Mouse (Mus musculus) cortical plate, adult 2 months (tissue): ENCODE results near the gene Zfp786. TPM values are rescaled to one million over a fixed set of nuclear protein-coding genes. Genes with fewer than 3 reads are reported as not detected.
"Not testable (repeated sequence)": the region's sequence is repeated elsewhere in the genome, so short reads cannot be mapped to it uniquely, and the experiment has no call there.

Experiments
- H3K27ac ChIP-seq: fragments of 200-500 bp; 2 replicates; pipeline ENCODE4 v1.5.1; 2012; ENCODE audit warnings: low read length, control low read depth, inconsistent platforms; ENCODE audit not compliant: insufficient read depth
- H3K4me1 ChIP-seq: fragments of 200-500 bp; 2 replicates; pipeline ENCODE4 v1.6.1; 2011; ENCODE audit warnings: low read length; ENCODE audit not compliant: control insufficient read depth, insufficient read depth
- H3K4me3 ChIP-seq: fragments of 200-500 bp; 2 replicates; pipeline ENCODE4 v1.5.1; 2011; ENCODE audit warnings: mild to moderate bottlenecking, low read length, control low read depth; ENCODE audit not compliant: insufficient read depth
- CTCF ChIP-seq: fragments of 200-500 bp; IDR thresholded peaks from 2 replicates; pipeline ENCODE4 v1.5.1; 2011; ENCODE audit warnings: mild to moderate bottlenecking, control low read depth, low read length; ENCODE audit not compliant: insufficient read depth; ENCODE audit errors: extremely low read depth
- POLR2A ChIP-seq: fragments of 200-500 bp; IDR thresholded peaks from 2 replicates; pipeline ENCODE4 v1.6.1; 2011; ENCODE audit warnings: mild to moderate bottlenecking, low read length, control low read depth; ENCODE audit not compliant: insufficient read depth; ENCODE audit errors: extremely low read depth
- polyA plus RNA-seq: library from polyadenylated mRNA; depleted of rRNA; stranded (reverse); fragments of >200 nt; gene quantifications from 2 replicates; pipeline ENCODE4 v1.2.3, GENCODE M21; 2012; rRNA removed

The Zfp786 gene
- 2.0 and 2.3 TPM in 2 replicates for polyA plus RNA-seq

GRCm38 (mm10) chr6:47830104-47831078 is at the start of gene Zfp786:
TSS of gene Zfp786 (minus strand) at chr6:47830867.
- TF ChIP-seq CTCF, result peak; percentile 80
- 0 out of 2 replicates have a peak, but pooled peaks have one; percentile 7 for TF ChIP-seq POLR2A
- no peaks in the 10 kb centered on the region for H3K4me1 ChIP-seq
- H3K27ac ChIP-seq, result no peak within 1 kb of the TSS
- peak within 1 kb of the TSS; percentile 63 for H3K4me3 ChIP-seq

DNA sequence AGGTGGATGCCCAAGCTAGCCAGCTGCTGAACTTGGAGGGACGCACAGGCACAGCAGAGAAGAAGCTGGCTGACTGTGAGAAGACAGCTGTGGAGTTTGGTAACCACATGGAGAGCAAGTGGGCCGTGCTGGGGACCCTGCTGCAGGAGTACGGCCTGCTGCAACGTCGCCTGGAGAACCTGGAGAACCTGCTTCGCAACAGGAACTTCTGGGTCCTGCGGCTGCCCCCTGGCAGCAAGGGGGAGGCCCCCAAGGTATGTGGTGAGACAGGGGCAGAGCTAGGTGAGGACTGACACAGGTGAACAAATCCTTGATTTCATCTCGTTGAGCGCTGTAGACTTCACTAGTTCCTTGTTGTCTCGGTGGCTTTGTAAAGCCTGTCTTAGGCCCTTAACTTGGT is 49.5 kb upstream of the Zfp786 start:
- Histone ChIP-seq H3K4me1 (peaks cover 7% of the 10 kb centered on the region), H3K27ac (no peak overlapping the region), H3K4me3 (no peak overlapping the region)
- TF ChIP-seq POLR2A, result no peak
- no peak for TF ChIP-seq CTCF

DNA sequence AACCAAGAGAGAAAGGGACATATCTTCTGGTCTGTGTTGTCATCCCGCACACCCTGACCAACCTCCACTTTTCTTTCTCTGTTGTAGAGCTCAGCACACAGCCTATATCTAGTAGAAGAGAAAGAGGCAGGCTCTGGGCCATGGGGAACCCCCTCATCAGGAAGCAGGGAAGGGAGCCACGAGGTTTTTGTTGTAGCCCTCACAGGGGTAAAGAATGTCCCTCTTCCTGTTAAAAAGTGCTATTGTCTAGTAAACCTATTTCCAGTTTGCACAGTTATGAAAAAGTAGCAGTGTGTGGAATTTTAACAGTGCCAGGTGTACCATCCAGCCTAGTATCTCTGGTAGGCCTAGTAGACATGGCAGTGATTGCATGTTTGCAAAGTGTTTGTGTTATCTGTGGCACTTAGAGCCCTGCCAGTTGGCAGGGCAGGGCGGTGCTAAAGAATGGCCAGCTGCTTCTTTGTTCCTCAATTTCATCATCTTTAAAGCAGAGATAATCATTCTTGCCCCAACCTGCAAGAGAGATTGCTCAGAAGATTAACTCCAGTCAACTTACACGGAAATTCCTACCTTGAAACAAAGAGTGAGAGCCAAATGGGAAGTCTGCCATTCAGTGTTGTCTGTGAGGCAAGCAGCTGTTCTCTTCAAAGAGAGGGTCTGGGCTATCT is 48.5 kb upstream of the Zfp786 start:
- H3K4me1 ChIP-seq, result peaks cover 7% of the 10 kb centered on the region
- H3K4me3 ChIP-seq, result peak overlapping the region; percentile 62; the same call in 1 of the 2 replicates
- H3K27ac ChIP-seq, result no peak overlapping the region
- TF ChIP-seq POLR2A (no peak), CTCF (no peak)

DNA sequence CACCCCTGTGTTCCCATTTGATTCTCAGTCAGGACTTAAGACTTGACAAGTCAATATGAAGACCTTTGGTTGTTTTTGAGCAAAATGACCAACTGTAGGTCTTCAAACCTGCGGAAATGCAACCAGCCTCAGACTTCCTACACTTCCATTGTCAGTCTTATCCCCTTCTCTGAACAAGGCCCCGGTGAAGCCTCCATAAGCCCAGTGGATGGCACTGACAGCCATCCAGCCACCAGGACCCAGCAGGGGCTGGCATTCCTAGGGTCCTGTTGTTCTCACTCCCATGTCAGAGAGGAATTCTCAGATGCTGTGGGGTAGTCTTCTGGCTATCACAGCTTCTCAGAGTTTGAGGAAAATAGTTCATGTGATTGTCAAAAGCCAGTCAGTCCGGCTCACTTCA is 47.9 kb upstream of the Zfp786 start:
- Histone ChIP-seq H3K4me1 (peaks cover 7% of the 10 kb centered on the region), H3K4me3 (peak overlapping the region; percentile 62), H3K27ac (no peak overlapping the region)
- TF ChIP-seq CTCF, result no peak

GRCm38 (mm10) chr6:47878133-47878514 is 47.5 kb upstream of the Zfp786 start:
- no peak for TF ChIP-seq POLR2A
- TF ChIP-seq CTCF, result no peak
- Histone ChIP-seq H3K4me1 (peaks cover 7% of the 10 kb centered on the region), H3K27ac (peak overlapping the region; percentile 70), H3K4me3 (peak overlapping the region; percentile 62)

DNA sequence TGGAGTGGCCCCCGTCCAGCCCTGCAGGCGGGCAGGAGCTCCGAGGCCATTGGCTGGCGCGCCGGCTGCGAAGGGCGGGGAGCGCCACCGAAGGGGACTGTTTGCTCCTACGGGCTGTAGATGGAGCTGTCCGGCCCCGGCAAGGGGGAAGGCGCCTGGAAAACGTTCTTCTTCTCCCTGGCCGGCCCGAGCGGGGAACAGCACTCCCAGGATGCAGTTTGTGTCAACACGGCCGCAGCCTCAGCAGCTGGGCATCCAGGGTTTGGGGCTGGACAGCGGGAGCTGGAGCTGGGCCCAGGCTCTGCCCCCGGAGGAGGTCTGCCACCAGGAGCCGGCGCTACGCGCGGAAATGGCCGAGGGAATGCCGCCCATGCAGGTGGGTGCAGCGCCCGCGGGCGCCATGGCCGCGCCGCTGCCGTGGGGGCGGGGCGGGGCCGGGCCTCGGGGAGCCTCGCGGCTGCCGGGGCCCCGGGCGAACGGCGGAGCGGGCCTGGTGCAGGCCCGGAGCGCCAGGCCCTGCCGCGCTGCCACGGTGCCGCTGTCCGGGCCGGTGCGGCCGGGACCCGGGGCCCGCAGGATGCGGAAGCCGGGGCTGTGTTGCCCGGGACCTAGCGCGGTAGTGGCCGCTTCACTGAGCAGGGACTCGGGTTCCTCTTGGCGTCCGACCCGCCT is 46.9 kb upstream of the Zfp786 start:
- peak overlapping the region; percentile 62 for H3K4me3 ChIP-seq
- peak overlapping the region; percentile 90 for H3K27ac ChIP-seq
- peaks cover 7% of the 10 kb centered on the region for H3K4me1 ChIP-seq
- peak; percentile 26; the same call in 1 of the 2 replicates for TF ChIP-seq CTCF
- TF ChIP-seq POLR2A, result peak; percentile 64

DNA sequence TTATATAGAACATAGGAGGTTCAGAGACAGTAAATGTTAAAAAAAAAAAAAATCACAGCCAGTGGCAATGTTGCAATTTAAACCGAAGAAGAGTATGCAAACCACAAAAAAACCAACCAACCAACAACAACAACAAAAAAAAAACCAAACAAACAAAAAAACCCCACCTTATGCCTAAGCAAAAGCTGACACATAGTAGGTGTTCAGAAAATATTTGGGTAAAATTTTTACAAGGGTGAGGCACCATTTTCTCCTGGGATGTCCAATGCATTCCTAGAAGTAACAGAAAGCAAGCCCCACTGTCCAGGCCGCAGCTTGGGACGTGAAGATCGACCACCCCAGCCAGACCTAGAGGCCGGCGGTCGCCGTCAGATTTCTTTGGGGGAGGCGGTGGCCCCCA is 46.4 kb upstream of the Zfp786 start, which contains the start of gene Zfp282:
Gene Zfp282, plus strand, starts transcription at position 147 of the 400 bp plus-strand sequence.
- Histone ChIP-seq H3K4me3 (peak within 1 kb of the TSS; percentile 62), H3K4me1 (peaks cover 7% of the 10 kb centered on the region), H3K27ac (peak within 1 kb of the TSS; percentile 90)
- TF ChIP-seq POLR2A (no peak), CTCF (no peak)

DNA sequence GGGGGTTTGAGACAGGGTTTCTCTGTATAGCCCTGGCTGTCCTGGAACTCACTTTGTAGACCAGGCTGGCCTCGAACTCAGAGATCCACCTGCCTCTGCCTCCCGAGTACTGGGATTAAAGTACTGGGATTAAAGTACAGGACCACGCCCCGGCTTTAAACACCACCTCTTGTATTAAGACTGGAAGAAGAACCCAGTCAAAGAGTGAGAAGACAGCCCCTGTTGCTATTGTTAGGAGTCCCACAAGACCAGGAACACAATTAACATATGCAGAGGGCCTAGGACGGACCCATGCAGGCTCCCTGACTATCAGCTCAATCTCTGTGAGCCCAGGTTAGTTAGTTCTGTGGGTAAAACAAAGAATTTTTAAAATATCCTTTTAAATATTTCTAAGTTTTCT is 41.6 kb upstream of the Zfp786 start:
- Histone ChIP-seq H3K4me3 (no peak overlapping the region), H3K4me1 (no peaks in the 10 kb centered on the region), H3K27ac (no peak overlapping the region)
- TF ChIP-seq POLR2A (no peak), CTCF (no peak)

DNA sequence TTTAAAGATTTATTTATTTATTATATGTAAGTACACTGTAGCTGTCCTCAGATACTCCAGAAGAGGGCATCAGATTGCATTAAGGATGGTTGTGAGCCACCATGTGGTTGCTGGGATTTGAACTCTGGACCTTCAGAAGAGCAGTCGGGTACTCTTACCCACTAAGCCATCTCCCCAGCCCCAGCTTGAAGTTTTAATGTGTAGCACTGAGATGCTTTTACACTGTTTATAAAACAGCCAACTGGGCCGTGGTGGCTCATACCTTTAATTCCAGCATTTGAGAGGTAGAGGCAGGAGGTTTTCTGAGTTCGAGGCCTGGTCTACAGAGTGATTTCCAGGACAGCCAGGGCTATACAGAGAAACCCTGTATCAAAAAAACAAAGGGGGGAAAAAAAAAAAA is 27.1 kb upstream of the Zfp786 start:
- H3K27ac ChIP-seq, H3K4me3 ChIP-seq, H3K4me1 ChIP-seq: not testable (repeated sequence)

DNA sequence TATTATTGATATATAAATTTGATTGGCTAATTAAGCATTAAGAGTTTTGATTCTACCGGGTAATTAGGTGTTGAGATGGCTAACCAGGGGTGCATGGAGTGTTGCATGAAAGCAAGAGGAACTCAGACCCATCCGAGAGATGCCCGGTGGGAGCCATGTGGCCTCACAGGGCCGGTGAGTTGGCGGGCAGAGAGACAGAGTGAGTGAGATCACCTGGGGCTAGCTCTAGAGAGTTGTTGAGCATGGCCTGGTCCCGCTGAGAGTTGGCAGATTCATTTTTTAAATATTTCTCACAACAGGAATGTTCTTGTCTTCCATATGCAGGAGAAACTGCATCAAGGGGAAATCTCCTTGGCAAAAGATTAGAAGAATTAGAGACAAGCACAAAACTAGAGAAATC is 26.6 kb upstream of the Zfp786 start:
- TF ChIP-seq CTCF, result no peak
- TF ChIP-seq POLR2A, result no peak

More for the DNA sequence above, 26.6 kb upstream of the Zfp786 start:
- Histone ChIP-seq H3K4me1 (no peaks in the 10 kb centered on the region), H3K27ac (no peak overlapping the region), H3K4me3 (no peak overlapping the region)
